Mouse (Mus musculus) layer of hippocampus, postnatal 10 days (tissue): Measurements from ENCODE around the gene Edem3. TPM values are rescaled to one million over a fixed set of nuclear protein-coding genes. Genes with fewer than 3 reads are reported as not detected.

Experiments
- DNase-seq, 2 experiments: peaks; one replicate each; pipeline ENCODE4 v3.0.0; 2021; ENCODE audit warnings: low spot score in 2 of 2
- total RNA-seq, 2 experiments: library from RNA; stranded (reverse); gene quantifications; 2 replicates each; pipeline ENCODE4 v1.2.3; 2021

The Edem3 gene
- total RNA-seq, 2 experiments from 2014 or later: 42.2 to 42.7 TPM

- no peak for DNase-seq
These were observed 106.3 kb downstream of the Edem3 start for GRCm38 (mm10) chr1:151861334-151861995.

DNA sequence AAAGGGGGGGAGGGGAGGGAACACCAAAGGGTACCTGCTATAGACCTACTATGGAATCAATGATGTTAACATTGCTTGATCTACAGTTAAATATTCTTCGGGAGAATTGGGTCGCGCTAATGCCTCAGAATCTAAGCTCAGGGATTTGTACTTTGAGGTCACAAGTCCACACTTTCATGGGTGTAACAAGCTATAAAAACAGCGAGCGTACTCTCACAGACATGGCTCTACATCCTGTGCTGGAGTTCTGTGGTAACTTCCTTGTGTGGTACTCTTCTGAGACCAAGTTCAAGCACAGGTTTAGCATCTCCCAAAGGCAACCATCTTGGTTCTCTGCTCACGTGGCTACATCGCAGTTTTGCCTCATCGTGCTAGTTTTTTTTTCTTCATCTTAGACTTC lies 106.9 kb downstream of the Edem3 start:
- DNase-seq: no peak

DNA sequence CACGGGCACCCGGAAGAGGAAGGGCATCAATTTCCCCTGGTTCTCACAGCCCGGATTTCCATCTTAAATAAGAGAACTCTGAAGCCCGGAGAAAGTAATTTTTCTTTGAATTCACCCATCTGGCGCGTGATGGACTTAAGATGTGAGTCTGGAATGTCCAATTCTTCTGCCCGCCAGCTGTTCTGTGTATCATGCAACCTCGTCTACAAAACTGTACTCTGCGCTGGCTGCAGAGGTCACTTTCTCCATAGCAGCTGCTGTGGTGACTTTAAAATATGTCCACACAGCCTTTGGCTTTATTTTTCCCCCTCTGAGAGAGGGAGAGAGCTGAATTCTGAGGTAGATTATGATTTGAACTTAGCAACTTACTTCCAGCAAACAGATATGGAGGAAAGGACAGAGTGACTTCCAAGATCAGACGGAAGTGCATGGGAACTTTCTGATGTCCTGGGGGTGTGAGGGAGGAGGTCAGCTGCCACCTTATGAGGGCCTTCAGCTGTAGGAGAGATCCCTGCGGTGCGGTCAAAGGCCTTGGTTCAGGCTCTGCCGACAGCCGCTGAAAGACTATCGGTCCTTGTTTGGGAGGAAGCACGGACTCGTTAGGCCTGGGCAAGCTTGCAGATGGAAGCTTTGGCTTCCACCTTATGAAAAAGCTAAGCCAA lies 108.1 kb downstream of the Edem3 start:
- no peak for DNase-seq

DNA sequence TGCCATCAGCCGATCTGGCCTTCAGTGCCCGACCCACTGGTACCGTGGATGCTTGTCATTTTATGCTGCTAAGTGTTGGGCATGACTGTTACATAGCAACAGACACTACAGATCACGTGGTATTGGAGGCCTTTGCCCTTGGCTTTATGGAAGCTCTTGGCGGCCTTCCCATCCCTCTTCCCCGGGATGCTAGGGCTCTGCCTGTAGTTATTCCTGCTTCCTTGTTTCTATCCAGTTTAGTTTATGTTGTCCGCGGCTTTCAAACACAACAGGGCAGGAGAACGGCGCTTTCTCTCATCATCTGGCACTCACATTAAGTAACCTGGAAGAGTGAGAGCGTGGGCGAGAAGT lies 108.6 kb downstream of the Edem3 start:
- DNase-seq: no peak

- no peak for DNase-seq
These were observed 109.2 kb downstream of the Edem3 start for GRCm38 (mm10) chr1:151864326-151864725.

Other genes with a start within 250 kb of the Edem3 start
- 1 to 10 TPM; 4.8 to 6.2 TPM for gene Fam129a, start 184.2 kb upstream of the Edem3 start, total RNA-seq